Comparison of ENCODE assay signal across 8 mouse cellular contexts in genomic region chr7:17062845-17063244, GRCm38 (mm10). TPM values are rescaled to one million over a fixed set of nuclear protein-coding genes. Genes with fewer than 3 reads are reported as not detected.
DNase-seq lines count a peak whose midpoint lies in the region; ATAC-seq and TF ChIP-seq lines count a peak whose summit lies in the region.

No protein-coding gene starts in this region.

- 14% methylated on average over 11 of the region's 11 CpGs for WGBS in embryonic facial prominence, embryonic 14.5 days
- 11% methylated on average over 11 of the region's 11 CpGs for WGBS in intestine, embryonic 14.5 days
- 6% methylated on average over 11 of the region's 11 CpGs for WGBS in lung, adult 2 months
- 7% methylated on average over 11 of the region's 11 CpGs for WGBS in stomach, embryonic 15.5 days
- 19% methylated on average over 11 of the region's 11 CpGs for WGBS in thymus, adult 2 months

- ATAC-seq in embryonic facial prominence, embryonic 14.5 days (ENCODE audit: low read depth), result peak; percentile 0
- peak; percentile 40 for ATAC-seq in intestine, embryonic 14.5 days (replicated peaks; ENCODE audit: low FRiP score, low TSS enrichment, low read depth)
- ATAC-seq in stomach, embryonic 15.5 days (ENCODE audit: insufficient read depth, low FRiP score, low read depth), result peak; percentile 6; the same call in 1 of the 2 replicates

- H3K9ac ChIP-seq in ES-Bruce4 (ENCODE audit: low read depth, poor library complexity, severe bottlenecking), result peak overlapping the region; percentile 36; the same call in 1 of the 2 replicates
- peak overlapping the region; percentile 52 for H3K9ac ChIP-seq in embryonic facial prominence, embryonic 14.5 days (ENCODE audit: low read depth, low read length)
- peak overlapping the region; percentile 64 for H3K9ac ChIP-seq in intestine, embryonic 14.5 days (ENCODE audit: low read length)
- no peak overlapping the region for H3K9ac ChIP-seq in stomach, embryonic 15.5 days

- DNase-seq in embryonic facial prominence, embryonic 14.5 days (ENCODE audit: low spot score), result no peak
- peak; percentile 79 for DNase-seq in intestine, embryonic 14.5 days (ENCODE audit: low spot score)
- DNase-seq in lung, adult 2 months, result peak; percentile 49
- no peak for DNase-seq in right cerebral cortex, adult 18-20 months
- DNase-seq in thymus, adult 2 months, result no peak
- DNase-seq in ovary, adult 18-20 months (ENCODE audit: low spot score), result no peak

- H3K9me3 ChIP-seq in ES-Bruce4 (replicated peaks; ENCODE audit: control insufficient read depth, insufficient read depth, low read length, poor library complexity, severe bottlenecking), result no peaks in the 10 kb centered on the region
- no peaks in the 10 kb centered on the region for H3K9me3 ChIP-seq in embryonic facial prominence, embryonic 14.5 days (ENCODE audit: control insufficient read depth, low read length)
- H3K9me3 ChIP-seq in intestine, embryonic 14.5 days (ENCODE audit: control insufficient read depth, low read length), result no peaks in the 10 kb centered on the region
- H3K9me3 ChIP-seq in stomach, embryonic 15.5 days, result no peaks in the 10 kb centered on the region

- TF ChIP-seq CTCF in ES-Bruce4 (IDR thresholded peaks at IDR 0.05; ENCODE audit: low read depth, low read length), result no peak
- TF ChIP-seq CTCF in lung, adult 2 months (IDR thresholded peaks at IDR 0.05; ENCODE audit: insufficient read depth, low read length), result no peak
- TF ChIP-seq CTCF in thymus, adult 2 months (IDR thresholded peaks at IDR 0.05; ENCODE audit: borderline replicate concordance, control insufficient read depth, extremely low read depth, insufficient read depth, low read length, poor library complexity), result no peak

- TF ChIP-seq POLR2A in ES-Bruce4 (IDR thresholded peaks at IDR 0.05; ENCODE audit: insufficient read depth, low read length), result no peak
- TF ChIP-seq POLR2A in lung, adult 2 months (IDR thresholded peaks at IDR 0.05; ENCODE audit: borderline replicate concordance, extremely low read depth, low read depth, low read length), result no peak; the same call in 1 of the 2 replicates
- no peak for TF ChIP-seq POLR2A in thymus, adult 2 months (IDR thresholded peaks at IDR 0.05; ENCODE audit: control insufficient read depth, extremely low read depth, insufficient read depth, low read length, poor library complexity)

- H3K27me3 ChIP-seq in ES-Bruce4 (ENCODE audit: control insufficient read depth, insufficient read depth, low read length, poor library complexity, severe bottlenecking), result no peaks in the 10 kb centered on the region
- no peaks in the 10 kb centered on the region for H3K27me3 ChIP-seq in embryonic facial prominence, embryonic 14.5 days (replicated peaks; ENCODE audit: control insufficient read depth, insufficient read depth, low read length)
- H3K27me3 ChIP-seq in intestine, embryonic 14.5 days (replicated peaks; ENCODE audit: control insufficient read depth, insufficient read depth, low read length), result no peaks in the 10 kb centered on the region
- no peaks in the 10 kb centered on the region for H3K27me3 ChIP-seq in stomach, embryonic 15.5 days (replicated peaks)
- H3K27me3 ChIP-seq in thymus, adult 2 months (ENCODE audit: control insufficient read depth, insufficient read depth, low read length), result no peaks in the 10 kb centered on the region

- peak overlapping the region; percentile 68 for H3K4me2 ChIP-seq in embryonic facial prominence, embryonic 14.5 days (ENCODE audit: low read depth, low read length)
- peak overlapping the region; percentile 67 for H3K4me2 ChIP-seq in intestine, embryonic 14.5 days (ENCODE audit: low read length)
- peak overlapping the region; percentile 92 for H3K4me2 ChIP-seq in stomach, embryonic 15.5 days

- H3K4me1 ChIP-seq in ES-Bruce4 (ENCODE audit: control insufficient read depth, insufficient read depth, low read length), result peaks cover under 1% of the 10 kb centered on the region
- H3K4me1 ChIP-seq in embryonic facial prominence, embryonic 14.5 days (ENCODE audit: control insufficient read depth, insufficient read depth, low read length), result peaks cover 42% of the 10 kb centered on the region
- H3K4me1 ChIP-seq in intestine, embryonic 14.5 days (replicated peaks; ENCODE audit: control insufficient read depth, insufficient read depth, low read length), result peaks cover 37% of the 10 kb centered on the region
- H3K4me1 ChIP-seq in lung, adult 2 months (ENCODE audit: control insufficient read depth, insufficient read depth, low read length), result peaks cover 19% of the 10 kb centered on the region
- H3K4me1 ChIP-seq in stomach, embryonic 15.5 days, result peaks cover 32% of the 10 kb centered on the region
- peaks cover 33% of the 10 kb centered on the region for H3K4me1 ChIP-seq in thymus, adult 2 months (replicated peaks; ENCODE audit: control insufficient read depth, insufficient read depth, low read length)

- H3K27ac ChIP-seq in ES-Bruce4 (ENCODE audit: insufficient read depth, low read length), result no peak overlapping the region
- peak overlapping the region; percentile 46; the same call in 1 of the 2 replicates for H3K27ac ChIP-seq in embryonic facial prominence, embryonic 14.5 days (replicated peaks; ENCODE audit: low read depth, low read length)
- peak overlapping the region; percentile 86 for H3K27ac ChIP-seq in intestine, embryonic 14.5 days (ENCODE audit: low read depth)
- H3K27ac ChIP-seq in stomach, embryonic 15.5 days, result peak overlapping the region; percentile 99
- H3K27ac ChIP-seq in thymus, adult 2 months (ENCODE audit: control insufficient read depth, insufficient read depth, low read length), result no peak overlapping the region

- TF ChIP-seq EP300 in ES-Bruce4 (IDR thresholded peaks at IDR 0.05; ENCODE audit: insufficient read depth, low read depth, low read length), result no peak

- H3K36me3 ChIP-seq in ES-Bruce4 (ENCODE audit: control insufficient read depth, insufficient read depth, low read length, poor library complexity, severe bottlenecking), result no peaks in the 10 kb centered on the region
- no peaks in the 10 kb centered on the region for H3K36me3 ChIP-seq in embryonic facial prominence, embryonic 14.5 days (ENCODE audit: control insufficient read depth, insufficient read depth, low read length)
- H3K36me3 ChIP-seq in intestine, embryonic 14.5 days (ENCODE audit: control insufficient read depth, insufficient read depth, low read length), result no peaks in the 10 kb centered on the region
- H3K36me3 ChIP-seq in stomach, embryonic 15.5 days, result no peaks in the 10 kb centered on the region
- no peaks in the 10 kb centered on the region for H3K36me3 ChIP-seq in thymus, adult 2 months (ENCODE audit: control insufficient read depth, insufficient read depth, low read length)

- H3K4me3 ChIP-seq in ES-Bruce4 (ENCODE audit: low read depth, low read length), result peak overlapping the region; percentile 76
- H3K4me3 ChIP-seq in embryonic facial prominence, embryonic 14.5 days (ENCODE audit: low read depth, low read length), result peak overlapping the region; percentile 61
- H3K4me3 ChIP-seq in intestine, embryonic 14.5 days (ENCODE audit: low read depth, low read length), result peak overlapping the region; percentile 65
- peak overlapping the region; percentile 38 for H3K4me3 ChIP-seq in lung, adult 2 months (replicated peaks; ENCODE audit: extremely low read depth, low read depth, low read length)
- peak overlapping the region; percentile 70 for H3K4me3 ChIP-seq in stomach, embryonic 15.5 days (replicated peaks)
- no peak overlapping the region for H3K4me3 ChIP-seq in thymus, adult 2 months (ENCODE audit: control insufficient read depth, insufficient read depth, low read length)

RNA-seq across cellular contexts. Expression of gene Hif3a, which starts 0.6 kb away (rescaled TPM):
- polyA plus RNA-seq in ES-Bruce4 (2011; ENCODE audit: insufficient read depth, insufficient read length, low read depth, missing spikeins), result 11.9 and 14.0 TPM in 2 replicates
- 26.1 and 34.8 TPM in 2 replicates for polyA plus RNA-seq in embryonic facial prominence, embryonic 14.5 days (2014; fragmentation: Nextera tagmentation; extraction: Ambion mirVana)
- 55.8 and 58.2 TPM in 2 replicates for polyA plus RNA-seq in intestine, embryonic 14.5 days (2014; fragmentation: Nextera tagmentation; extraction: Ambion mirVana)
- polyA plus RNA-seq in lung, adult 2 months (2012; rRNA removed), result 1.7 and 5.5 TPM in 2 replicates
- polyA plus RNA-seq in stomach, embryonic 15.5 days (2015; fragmentation: Nextera tagmentation; extraction: Ambion mirVana), result 47.3 and 54.9 TPM in 2 replicates
- polyA plus RNA-seq in thymus, adult 2 months (2012; rRNA removed), result 2.8 and 8.9 TPM in 2 replicates

RNA-seq across cellular contexts. Expression of gene Psg16, which starts 11.0 kb away (rescaled TPM):
- 0.29 and 3.3 TPM in 2 replicates for polyA plus RNA-seq in ES-Bruce4 (2011; ENCODE audit: insufficient read depth, insufficient read length, low read depth, missing spikeins)
- 0.11 and 0.16 TPM in 2 replicates for polyA plus RNA-seq in embryonic facial prominence, embryonic 14.5 days (2014; fragmentation: Nextera tagmentation; extraction: Ambion mirVana)
- polyA plus RNA-seq in intestine, embryonic 14.5 days (2014; fragmentation: Nextera tagmentation; extraction: Ambion mirVana), result 0.11 and 0.36 TPM in 2 replicates
- 0.09 TPM in 1 of 2 replicates, not detected in the other for polyA plus RNA-seq in lung, adult 2 months (2012; rRNA removed)
- polyA plus RNA-seq in stomach, embryonic 15.5 days (2015; fragmentation: Nextera tagmentation; extraction: Ambion mirVana), result 0.30 and 0.63 TPM in 2 replicates
- not detected in 2 replicates for polyA plus RNA-seq in thymus, adult 2 months (2012; rRNA removed)

RNA-seq across cellular contexts. Expression of gene Ppp5c, which starts 35.1 kb away (rescaled TPM):
- polyA plus RNA-seq in ES-Bruce4 (2011; ENCODE audit: insufficient read depth, insufficient read length, low read depth, missing spikeins), result 106 and 107 TPM in 2 replicates
- polyA plus RNA-seq in embryonic facial prominence, embryonic 14.5 days (2014; fragmentation: Nextera tagmentation; extraction: Ambion mirVana), result 99.0 and 107 TPM in 2 replicates
- 101 and 103 TPM in 2 replicates for polyA plus RNA-seq in intestine, embryonic 14.5 days (2014; fragmentation: Nextera tagmentation; extraction: Ambion mirVana)
- polyA plus RNA-seq in lung, adult 2 months (2012; rRNA removed), result 141 and 153 TPM in 2 replicates
- 92.9 and 95.7 TPM in 2 replicates for polyA plus RNA-seq in stomach, embryonic 15.5 days (2015; fragmentation: Nextera tagmentation; extraction: Ambion mirVana)
- polyA plus RNA-seq in thymus, adult 2 months (2012; rRNA removed), result 359 and 363 TPM in 2 replicates

Comparison
In these comparisons a context has a peak if more than half of its experiments do, and no peak if none do; other contexts are left out.
1. H3K27ac ChIP-seq: peak in embryonic facial prominence, embryonic 14.5 days (single experiment), intestine, embryonic 14.5 days (single experiment) and stomach, embryonic 15.5 days (single experiment); none in ES-Bruce4 (single experiment) and thymus, adult 2 months (single experiment).
2. DNase-seq: peak in intestine, embryonic 14.5 days (single experiment) and lung, adult 2 months (single experiment); none in embryonic facial prominence, embryonic 14.5 days (single experiment), right cerebral cortex, adult 18-20 months (single experiment), thymus, adult 2 months (single experiment) and ovary, adult 18-20 months (single experiment).
3. Peak in every context shown above with its lines, with median percentiles within 50 percentile points of each other: ATAC-seq and H3K4me2 ChIP-seq.